Mouse (Mus musculus): ENCODE measurements at regions not wholly inside any gene's neighbourhood (a gene's known extent, or its start where the extent isn't known, plus 50 kb on each side); places are given as distances from the start of the nearest gene placed in this dataset.

GRCm38 (mm10) chr19:22066302-22066701 lies 72.5 kb upstream of the Trpm3 start:
- DNase-seq, result no peak

- no peak for DNase-seq
These were observed 68.4 kb upstream of the Trpm3 start for GRCm38 (mm10) chr19:22070246-22071030.

GRCm38 (mm10) chr19:22071701-22072100 lies 67.1 kb upstream of the Trpm3 start:
- DNase-seq, result no peak

GRCm38 (mm10) chr19:22074042-22074441 lies 64.8 kb upstream of the Trpm3 start:
- no peak for DNase-seq

- DNase-seq, result no peak
These were observed 57.4 kb upstream of the Trpm3 start for GRCm38 (mm10) chr19:22081448-22081847.

Measured in kidney, adult 9 months (tissue).